18 mouse cellular contexts compared by ENCODE assay signal in the genomic region with DNA sequence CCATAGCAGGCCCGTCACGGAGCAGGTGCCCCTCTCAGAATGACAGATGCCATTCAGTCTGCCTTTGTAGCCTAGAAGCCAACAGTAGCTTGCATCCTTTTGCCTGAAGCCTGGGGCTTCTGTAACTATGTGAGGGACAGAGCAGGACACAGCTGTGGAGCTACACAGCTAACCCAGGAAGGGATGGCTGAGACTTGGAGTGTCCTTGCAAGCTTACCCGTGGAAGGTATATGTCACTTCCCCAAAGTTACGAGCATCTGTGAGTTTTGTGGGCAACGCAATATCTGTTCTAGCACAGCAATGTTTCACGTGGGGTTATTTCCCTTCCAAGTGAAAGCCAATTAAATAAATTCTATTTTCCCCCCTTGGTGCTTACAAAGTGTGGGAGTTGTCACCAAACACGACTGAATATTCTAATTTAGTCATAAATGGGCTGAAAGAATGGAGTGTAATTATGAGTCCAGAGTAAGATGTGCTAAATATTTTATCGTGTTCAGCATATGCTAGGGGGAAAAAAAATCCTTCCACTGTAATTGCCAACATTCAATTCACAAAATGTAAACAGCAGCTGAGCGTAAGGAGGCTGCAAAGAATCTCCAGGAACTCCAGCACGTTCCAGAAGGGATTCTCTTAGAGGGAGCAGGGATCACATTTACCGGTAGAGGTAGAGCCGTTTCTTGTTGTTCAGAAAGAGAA.
DNase-seq lines count a peak whose midpoint lies in the region; ATAC-seq lines count a peak whose summit lies in the region.
"Had no signal": no experiment of that assay in that cellular context is flagged by ENCODE, and none has a peak within 500 bp of the region (broad histone marks: within the 10 kb centered on the region; RNA-seq: fewer than 3 reads in every experiment).

No protein-coding gene starts in this region.

- no peaks in the 10 kb centered on the region for H3K36me3 ChIP-seq in forebrain, embryonic 15.5 days
- no peaks in the 10 kb centered on the region for H3K36me3 ChIP-seq in forebrain, embryonic 10.5 days (replicated peaks)
- H3K36me3 ChIP-seq in heart, embryonic 11.5 days (ENCODE audit: control insufficient read depth, insufficient read depth, low read length): no peaks in the 10 kb centered on the region
- H3K36me3 ChIP-seq: hindbrain, embryonic 10.5 days; intestine, embryonic 15.5 days had no signal

- H3K9me3 ChIP-seq in forebrain, embryonic 15.5 days: 0 out of 2 replicates have a peak, but pooled peaks cover 4% of the 10 kb centered on the region
- H3K9me3 ChIP-seq in forebrain, embryonic 10.5 days: peaks cover 11% of the 10 kb centered on the region; the same call in 1 of the 2 replicates
- H3K9me3 ChIP-seq in heart, embryonic 11.5 days (replicated peaks; ENCODE audit: control insufficient read depth, low read length): 0 out of 2 replicates have a peak, but pooled peaks cover 3% of the 10 kb centered on the region
- H3K9me3 ChIP-seq: intestine, embryonic 15.5 days had no signal

- H3K4me1 ChIP-seq in forebrain, embryonic 15.5 days: peaks cover 7% of the 10 kb centered on the region
- no peaks in the 10 kb centered on the region for H3K4me1 ChIP-seq in forebrain, embryonic 10.5 days
- H3K4me1 ChIP-seq in heart, embryonic 11.5 days (ENCODE audit: control insufficient read depth, insufficient read depth, low read length): no peaks in the 10 kb centered on the region
- H3K4me1 ChIP-seq: hindbrain, embryonic 10.5 days; intestine, embryonic 15.5 days had no signal

- no peak overlapping the region for H3K9ac ChIP-seq in forebrain, embryonic 15.5 days (replicated peaks)
- no peak overlapping the region for H3K9ac ChIP-seq in heart, embryonic 11.5 days (ENCODE audit: low read depth, low read length)
- H3K9ac ChIP-seq: intestine, embryonic 15.5 days; liver, postnatal 0 days had no signal

- peak overlapping the region; percentile 19 for H3K27ac ChIP-seq in forebrain, embryonic 15.5 days (replicated peaks)
- H3K27ac ChIP-seq in forebrain, embryonic 10.5 days: no peak overlapping the region
- no peak overlapping the region for H3K27ac ChIP-seq in heart, embryonic 11.5 days (ENCODE audit: low read depth, low read length)
- H3K27ac ChIP-seq: hindbrain, embryonic 10.5 days; intestine, embryonic 15.5 days; kidney, postnatal 0 days had no signal

- WGBS in forebrain, embryonic 15.5 days: 56% methylated on average over 12 of the region's 12 CpGs
- WGBS in forebrain, embryonic 10.5 days: 90% methylated on average over 12 of the region's 12 CpGs
- WGBS in heart, embryonic 11.5 days (ENCODE audit: insufficient replicate concordance): 77% methylated on average over 12 of the region's 12 CpGs

- intact Hi-C loops in left cerebral cortex, postnatal 14 days (cut with DNase I): loop anchor here (10.0 kb wide), 1 partner anchor 90 kb away; no protein-coding TSS in a partner anchor

- 0 out of 2 replicates have a peak, but pooled peaks have one; percentile 19 for ATAC-seq in forebrain, embryonic 15.5 days (replicated peaks)
- ATAC-seq in hematopoietic stem cell, adult 5-6 weeks (replicated peaks in 1 of 2; ENCODE audit: insufficient read depth in 1 of 2, low FRiP score in 2 of 2, low TSS enrichment in 1 of 2, low read depth in 1 of 2, poor library complexity in 2 of 2, severe bottlenecking in 2 of 2): peak; percentile 67 to 71
- ATAC-seq in heart, embryonic 11.5 days (replicated peaks; ENCODE audit: insufficient number of reproducible peaks, low FRiP score, low TSS enrichment): no peak
- ATAC-seq: activated CD4-positive, CD25-positive, alpha-beta regulatory T cell, adult 4 months; intestine, embryonic 15.5 days; liver, postnatal 0 days had no signal

- H3K4me2 ChIP-seq in forebrain, embryonic 15.5 days (replicated peaks): no peak overlapping the region
- no peak overlapping the region for H3K4me2 ChIP-seq in heart, embryonic 11.5 days
- H3K4me2 ChIP-seq: intestine, embryonic 15.5 days had no signal

- H3K27me3 ChIP-seq in forebrain, embryonic 15.5 days: no peaks in the 10 kb centered on the region
- no peaks in the 10 kb centered on the region for H3K27me3 ChIP-seq in forebrain, embryonic 10.5 days (ENCODE audit: poor library complexity, severe bottlenecking)
- H3K27me3 ChIP-seq in heart, embryonic 11.5 days (ENCODE audit: control insufficient read depth, insufficient read depth, low read length): no peaks in the 10 kb centered on the region
- H3K27me3 ChIP-seq: intestine, embryonic 15.5 days had no signal

- DNase-seq in forebrain, embryonic 10.5 days (ENCODE audit: extremely low spot score, low spot score): no peak
- peak; percentile 5 to 15 for DNase-seq in left cerebral cortex, postnatal 14 days (ENCODE audit: low spot score in 2 of 2)
- DNase-seq in left cerebral cortex, adult 11 months (ENCODE audit: low spot score): no peak
- DNase-seq in 416B (ENCODE audit: low read depth): peak; percentile 21
- DNase-seq in adrenal gland, postnatal 14 days: no peak
- DNase-seq: cerebellum, adult 11-12 months; cerebellum, postnatal 36 days; gastrocnemius, postnatal 36 days; liver, postnatal 0 days; spleen, adult 18-20 months; thymus, adult 2 months had no signal

- H3K4me3 ChIP-seq in forebrain, embryonic 15.5 days: no peak overlapping the region
- no peak overlapping the region for H3K4me3 ChIP-seq in forebrain, embryonic 10.5 days
- H3K4me3 ChIP-seq in heart, embryonic 11.5 days (ENCODE audit: low read depth, low read length): no peak overlapping the region
- H3K4me3 ChIP-seq: hindbrain, embryonic 10.5 days; intestine, embryonic 15.5 days had no signal

Comparison
In these comparisons a context has a peak if more than half of its experiments do, and no peak if none do; other contexts are left out.
1. DNase-seq: peak in left cerebral cortex, postnatal 14 days (2 of 2) and 416B (single experiment); none in forebrain, embryonic 10.5 days (single experiment), left cerebral cortex, adult 11 months (single experiment) and adrenal gland, postnatal 14 days (single experiment).